Mouse (Mus musculus) ES-E14 (cell line): Measurements from ENCODE around the gene Hdac9. TPM values are rescaled to one million over a fixed set of nuclear protein-coding genes. Genes with fewer than 3 reads are reported as not detected.

Experiments used
- DNase-seq: peaks from one replicate; pipeline ENCODE4 v3.0.0-alpha.2; 2013; ENCODE audit warnings: low read depth, low spot score
- H3K27ac ChIP-seq: 2 replicates; pipeline ENCODE4 v1.5.1; 2012; ENCODE audit warnings: low read depth, mild to moderate bottlenecking, low read length, moderate library complexity, mixed read lengths; ENCODE audit not compliant: poor library complexity, insufficient read depth, severe bottlenecking
- H3K36me3 ChIP-seq: 2 replicates; pipeline ENCODE4 v1.6.1; 2012; ENCODE audit warnings: mild to moderate bottlenecking, low read length, moderate library complexity, mixed read lengths; ENCODE audit not compliant: control insufficient read depth, poor library complexity, insufficient read depth, severe bottlenecking
- H3K4me1 ChIP-seq, 2 experiments: fragments of 150-350 bp in 1 of 2; sonication (generic) in 1 of 2; 2 replicates each; pipeline ENCODE4 v1.6.1; 2012; ENCODE audit warnings: low read length in 2 of 2, mild to moderate bottlenecking in 1 of 2, mixed read lengths in 1 of 2; ENCODE audit not compliant: control insufficient read depth in 2 of 2, insufficient read depth in 2 of 2, poor library complexity in 1 of 2
- H3K4me3 ChIP-seq, 2 experiments: fragments of 150-350 bp in 1 of 2; sonication (generic) in 1 of 2; 2 replicates each; pipeline ENCODE4 v1.5.1; 2012; ENCODE audit warnings: low read length in 2 of 2, low read depth in 1 of 2, mild to moderate bottlenecking in 1 of 2, mixed read lengths in 1 of 2; ENCODE audit not compliant: insufficient read depth in 1 of 2, poor library complexity in 1 of 2, severe bottlenecking in 1 of 2
- H3K9ac ChIP-seq: 2 replicates; pipeline ENCODE4 v1.6.1; 2012; ENCODE audit warnings: low read depth, mild to moderate bottlenecking, low read length, mixed read lengths; ENCODE audit not compliant: poor library complexity, insufficient read depth, severe bottlenecking
- H3K9me3 ChIP-seq: fragments of 150-350 bp; sonication (generic); 2 replicates; pipeline ENCODE4 v1.6.1; 2012; ENCODE audit warnings: low read depth, mild to moderate bottlenecking, low read length; ENCODE audit not compliant: control insufficient read depth, insufficient read depth
- CHD2 ChIP-seq: IDR thresholded peaks from 2 replicates; pipeline ENCODE4 v1.6.1; 2014; ENCODE audit warnings: mild to moderate bottlenecking, low read depth, low read length, inconsistent platforms
- HCFC1 ChIP-seq: IDR thresholded peaks from 2 replicates; pipeline ENCODE4 v1.6.1; 2012; ENCODE audit warnings: low read length, inconsistent platforms, borderline replicate concordance; ENCODE audit not compliant: insufficient read depth
- MAFK ChIP-seq: IDR thresholded peaks from 2 replicates; pipeline ENCODE4 v1.6.1; 2014; ENCODE audit warnings: mild to moderate bottlenecking, low read depth, low read length, inconsistent platforms; ENCODE audit not compliant: insufficient read depth
- ZC3H11A ChIP-seq: IDR thresholded peaks from 2 replicates; pipeline ENCODE4 v1.6.1; 2012; ENCODE audit warnings: low read depth, mild to moderate bottlenecking, inconsistent platforms, low read length, borderline replicate concordance
- ZNF384 ChIP-seq: IDR thresholded peaks from 2 replicates; pipeline ENCODE4 v1.6.1; 2012; ENCODE audit warnings: low read depth, low read length, inconsistent platforms
- in situ Hi-C, 2 experiments: fragments of 600-800 bp; cut with MboI; formaldehyde crosslinking; loops; one replicate each; pipeline ENCODE4 v1.15.1; 2025; ENCODE audit warnings: low sequenced_read_pairs in 2 of 2, inconsistent platforms in 1 of 2; ENCODE audit not compliant: unreplicated experiment in 2 of 2
- total RNA-seq: library from RNA; depleted of rRNA; stranded (reverse); fragments of 300-350 nt; gene quantifications from 2 replicates; pipeline ENCODE4 v1.2.3, GENCODE M21; 2012

Gene Hdac9
- total RNA-seq, 1 experiment = 0.58 TPM

DNA sequence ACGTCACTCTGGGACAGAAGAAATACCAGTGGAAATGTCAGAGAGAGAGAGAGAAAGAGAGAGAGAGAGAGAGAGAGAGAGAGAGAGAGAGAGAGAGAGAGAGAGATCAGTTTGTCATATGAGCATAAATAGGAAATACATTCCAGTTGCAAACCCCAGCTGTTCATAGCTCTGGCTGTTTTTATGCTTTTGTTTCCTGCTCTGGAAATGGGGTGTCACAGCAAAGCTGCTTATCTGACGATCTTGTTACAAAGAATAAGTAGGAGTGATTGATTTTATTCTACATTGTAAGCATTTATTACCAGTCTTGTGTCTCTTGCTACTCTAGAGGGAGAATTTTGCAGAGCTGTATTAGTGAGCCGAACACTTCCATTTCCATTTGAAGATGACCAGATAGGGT is 762.1 kb downstream of the Hdac9 start:
- DNase-seq = no peak
- Histone ChIP-seq H3K9me3 (no peaks in the 10 kb centered on the region), H3K9ac (no peak overlapping the region), H3K4me3 (no peak overlapping the region), H3K36me3 (no peaks in the 10 kb centered on the region), H3K27ac (no peak overlapping the region), H3K4me1 (no peaks in the 10 kb centered on the region)
- in situ Hi-C loops = no loop called here
- TF ChIP-seq ZC3H11A (no peak), HCFC1 (no peak), MAFK (no peak), ZNF384 (no peak), CHD2 (no peak)

DNA sequence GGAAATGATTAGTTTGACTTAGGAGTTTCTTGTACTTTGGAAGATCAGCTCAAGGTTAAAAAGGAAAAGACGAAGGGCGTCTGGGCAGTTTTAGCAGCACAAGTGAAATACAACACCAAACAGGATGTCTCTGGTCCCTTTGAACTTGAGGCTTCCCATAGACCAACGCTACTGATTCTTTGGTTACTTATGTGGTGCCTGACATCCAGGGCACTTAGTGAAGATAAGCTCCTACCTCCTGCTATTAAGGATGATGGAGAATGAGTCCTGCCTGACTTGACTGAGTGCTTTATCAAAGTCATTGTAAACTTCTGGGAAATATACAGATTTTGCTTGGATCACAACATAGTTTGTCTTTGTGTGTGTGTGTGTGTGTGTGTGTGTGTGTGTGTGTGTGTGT is 765.6 kb downstream of the Hdac9 start:
- no peak overlapping the region for H3K4me3 ChIP-seq
- in situ Hi-C loops = no loop called here
- H3K27ac ChIP-seq = no peak overlapping the region
- H3K4me1 ChIP-seq = no peaks in the 10 kb centered on the region
- TF ChIP-seq ZC3H11A = no peak
- TF ChIP-seq MAFK = no peak
- TF ChIP-seq CHD2 = no peak
- TF ChIP-seq ZNF384 = no peak
- no peak for TF ChIP-seq HCFC1
- no peak overlapping the region for H3K9ac ChIP-seq
- no peaks in the 10 kb centered on the region for H3K36me3 ChIP-seq
- DNase-seq = no peak
- H3K9me3 ChIP-seq = no peaks in the 10 kb centered on the region

DNA sequence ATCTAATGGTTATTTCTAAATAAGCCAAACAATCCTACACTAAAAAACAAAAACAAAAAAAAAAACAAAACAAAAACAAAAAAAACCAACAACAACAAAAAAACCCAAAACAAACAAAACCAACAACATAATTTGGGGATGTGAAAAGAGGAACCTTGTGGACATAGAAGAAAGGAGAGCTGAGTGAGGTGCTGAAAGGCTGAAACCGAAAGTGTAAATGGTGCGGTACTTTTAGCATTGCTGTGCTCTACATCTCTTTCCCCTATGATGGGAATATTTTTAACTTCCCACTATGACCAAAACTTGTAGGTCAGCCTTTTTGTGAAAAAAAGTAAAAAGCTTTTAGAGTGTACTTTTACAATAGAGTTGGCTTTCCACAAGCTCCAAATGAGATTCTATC is 774.2 kb downstream of the Hdac9 start:
- DNase-seq = no peak
- H3K9ac ChIP-seq = no peak overlapping the region
- no peak overlapping the region for H3K4me3 ChIP-seq
- TF ChIP-seq MAFK (no peak), CHD2 (no peak), ZNF384 (no peak), HCFC1 (no peak), ZC3H11A (no peak)
- no peak overlapping the region for H3K27ac ChIP-seq
- H3K4me1 ChIP-seq = no peaks in the 10 kb centered on the region
- no peaks in the 10 kb centered on the region for H3K9me3 ChIP-seq
- in situ Hi-C loops = no loop called here
- H3K36me3 ChIP-seq = no peaks in the 10 kb centered on the region

DNA sequence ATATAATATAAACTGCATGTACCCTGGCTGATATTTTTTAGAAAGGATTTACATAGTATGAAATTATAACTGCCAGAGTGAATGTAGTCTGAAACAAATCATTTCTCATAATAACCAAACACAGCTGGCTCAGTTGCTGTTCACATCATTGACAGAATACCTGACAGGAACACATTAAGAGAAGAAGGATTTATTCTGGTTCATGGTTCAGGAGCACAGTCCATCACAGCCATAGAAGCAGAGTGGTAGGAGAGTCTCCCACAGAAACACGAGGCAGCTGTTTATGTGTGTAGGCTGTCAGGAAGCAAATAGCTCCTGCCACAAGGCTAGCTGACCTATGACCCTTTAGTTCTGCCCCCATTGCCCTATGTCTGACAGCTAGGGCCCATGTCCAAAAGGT is 803.6 kb downstream of the Hdac9 start:
- H3K9me3 ChIP-seq = no peaks in the 10 kb centered on the region
- no peak for DNase-seq
- H3K4me1 ChIP-seq = no peaks in the 10 kb centered on the region
- no peak overlapping the region for H3K4me3 ChIP-seq
- H3K27ac ChIP-seq = no peak overlapping the region
- no peak overlapping the region for H3K9ac ChIP-seq
- H3K36me3 ChIP-seq = no peaks in the 10 kb centered on the region
- in situ Hi-C loops = no loop called here
- TF ChIP-seq ZC3H11A = no peak
- TF ChIP-seq HCFC1 = no peak
- no peak for TF ChIP-seq MAFK
- TF ChIP-seq CHD2 = no peak

DNA sequence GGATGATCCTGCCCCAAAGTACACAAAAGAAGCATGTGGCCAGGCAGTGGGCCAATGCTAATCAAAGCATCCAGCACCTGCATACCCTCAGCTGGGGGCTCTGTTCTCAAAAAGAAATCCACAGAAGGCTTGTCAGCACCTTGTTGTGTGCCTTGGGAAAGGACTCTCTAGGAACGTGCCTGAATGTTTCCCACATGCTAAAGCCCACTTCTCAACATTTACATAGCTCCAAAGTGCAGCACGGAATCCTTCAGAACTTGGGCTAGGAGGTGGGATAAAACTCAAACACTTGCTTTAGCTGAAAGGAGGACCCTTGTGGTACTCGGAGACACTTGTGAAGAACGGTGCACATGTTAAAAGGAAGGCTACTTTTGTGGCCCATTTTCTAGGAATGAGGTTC is 823.9 kb downstream of the Hdac9 start:
- TF ChIP-seq MAFK = no peak
- TF ChIP-seq HCFC1 = no peak
- TF ChIP-seq CHD2 = no peak
- TF ChIP-seq ZNF384 = no peak
- no peak for TF ChIP-seq ZC3H11A
- in situ Hi-C loops = no loop called here
- H3K27ac ChIP-seq = no peak overlapping the region
- H3K36me3 ChIP-seq = no peaks in the 10 kb centered on the region
- DNase-seq = no peak
- H3K9me3 ChIP-seq = no peaks in the 10 kb centered on the region
- no peak overlapping the region for H3K9ac ChIP-seq
- no peaks in the 10 kb centered on the region for H3K4me1 ChIP-seq
- no peak overlapping the region for H3K4me3 ChIP-seq
